Mouse (Mus musculus): ENCODE results near the gene Tgfb2.

Gene Tgfb2

DNA sequence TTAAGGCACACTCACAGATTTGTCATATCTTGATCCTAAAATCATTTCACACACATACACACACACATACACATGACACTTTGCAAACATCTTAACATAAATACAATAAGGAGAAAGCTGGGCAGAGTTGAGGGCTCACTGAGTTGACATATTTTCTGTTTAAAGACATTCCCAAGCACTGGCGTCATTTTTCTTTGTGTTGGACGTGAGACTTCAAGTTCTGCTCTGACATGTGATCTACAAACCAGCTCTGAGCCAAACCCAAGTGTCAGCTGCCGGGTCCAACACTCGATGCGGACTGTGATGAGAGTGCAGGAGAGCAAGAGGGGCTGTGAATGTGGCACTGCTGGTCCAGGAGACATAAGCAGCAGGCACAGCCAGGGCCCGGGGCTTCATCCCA, 123.7 kb downstream of the Tgfb2 start:
- DNase-seq (ENCODE audit: low spot score): peak; percentile 18

GRCm38 (mm10) chr1:186581666-186582065, 124.1 kb downstream of the Tgfb2 start:
- DNase-seq (ENCODE audit: low spot score): peak; percentile 6

GRCm38 (mm10) chr1:186581114-186581513, 124.7 kb downstream of the Tgfb2 start:
- peak; percentile 54 for DNase-seq (ENCODE audit: low spot score)

DNA sequence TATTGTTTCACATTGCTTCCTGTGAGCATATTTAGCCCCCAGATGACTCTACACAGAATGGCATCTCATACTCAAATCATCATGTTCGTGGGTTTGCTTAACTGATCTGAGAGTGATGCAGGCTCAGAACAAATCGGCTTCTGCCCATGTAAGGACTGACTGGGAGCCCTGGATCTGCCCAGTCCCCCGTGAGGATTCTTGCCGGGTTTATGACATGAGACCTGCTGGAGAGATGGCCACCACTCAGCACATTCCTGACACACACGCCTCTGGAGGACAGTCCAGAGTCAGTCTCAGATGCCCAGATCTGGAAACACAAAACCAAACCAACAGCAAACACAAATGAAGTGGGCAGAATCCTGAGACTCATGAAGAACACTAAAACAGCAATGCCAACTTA, 128.5 kb downstream of the Tgfb2 start:
- DNase-seq (ENCODE audit: low spot score): no peak

GRCm38 (mm10) chr1:186575629-186576028, 130.2 kb downstream of the Tgfb2 start:
- no peak for DNase-seq (ENCODE audit: low spot score)

DNA sequence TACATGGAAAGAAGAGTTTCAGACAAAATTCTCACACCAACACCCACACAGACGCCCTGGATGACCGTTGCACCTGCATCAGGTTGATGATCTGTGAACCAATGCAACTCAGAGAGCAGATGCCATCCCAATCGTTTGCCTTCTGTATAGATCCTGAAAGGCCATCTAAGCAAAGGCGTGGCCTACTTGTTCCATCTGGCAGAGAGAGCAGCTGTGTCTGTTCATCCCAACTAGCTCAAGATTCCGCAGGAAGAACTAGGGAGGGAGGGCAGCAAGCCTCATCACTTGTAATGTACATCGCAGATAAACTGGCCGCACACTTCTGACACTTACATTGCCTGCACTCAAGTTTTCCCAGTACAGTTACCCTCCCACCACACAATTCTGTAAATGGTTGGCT, 130.7 kb downstream of the Tgfb2 start:
- no peak for DNase-seq (ENCODE audit: low spot score)
